Comparison of ENCODE assay signal across 1 mouse cellular context in genomic region chr10:60390904-60391420, GRCm38 (mm10).
A peak's percentile ranks its signal among the peaks of the same experiment; 100 is the strongest.
TF ChIP-seq lines count a peak whose summit lies in the region.

No protein-coding gene starts in this region.

TF ChIP-seq in CH12.LX, 34 proteins besides CTCF, POLR2A, EP300 and RAD21 (continued from another document):
- 0 out of 2 replicates have a peak, but pooled peaks have one; percentile 30 for TF ChIP-seq MYC (IDR thresholded peaks at IDR 0.05; ENCODE audit: low read depth, low read length)
- no peak; the same call in 1 of the 2 replicates for TF ChIP-seq ELF1 (IDR thresholded peaks at IDR 0.05; ENCODE audit: low read depth, low read length)
- TF ChIP-seq USF1 (IDR thresholded peaks at IDR 0.05; ENCODE audit: low read depth, low read length), result no peak
- TF ChIP-seq ZMIZ1 (IDR thresholded peaks at IDR 0.05; ENCODE audit: low read depth, low read length), result peak; percentile 69; the same call in 1 of the 2 replicates
- no peak for TF ChIP-seq JUND (conservative IDR thresholded peaks at IDR 0.05; ENCODE audit: low read depth, low read length)
- TF ChIP-seq MAX (IDR thresholded peaks at IDR 0.05; ENCODE audit: low read length), result no peak
- no peak for TF ChIP-seq UBTF (IDR thresholded peaks at IDR 0.05; ENCODE audit: low read depth, low read length)
- no peak for TF ChIP-seq BHLHE40 (IDR thresholded peaks at IDR 0.05; ENCODE audit: low read depth, low read length)
- 0 out of 2 replicates have a peak, but pooled peaks have one; percentile 31 for TF ChIP-seq RCOR1 (conservative IDR thresholded peaks at IDR 0.05; ENCODE audit: low read depth, low read length)
- TF ChIP-seq JUN (IDR thresholded peaks at IDR 0.05; ENCODE audit: insufficient read depth, low read depth, low read length), result no peak
- no peak for TF ChIP-seq E2F4 (IDR thresholded peaks at IDR 0.05; ENCODE audit: insufficient replicate concordance, low read depth, low read length)
